Mouse (Mus musculus): ENCODE measurements around the gene Zc3h12c. TPM values are rescaled to one million over a fixed set of nuclear protein-coding genes. Genes with fewer than 3 reads are reported as not detected.

Gene Zc3h12c
- total and polyA plus RNA-seq, 2 experiments from 2014 or later: 3.5 to 10.8 TPM

DNA sequence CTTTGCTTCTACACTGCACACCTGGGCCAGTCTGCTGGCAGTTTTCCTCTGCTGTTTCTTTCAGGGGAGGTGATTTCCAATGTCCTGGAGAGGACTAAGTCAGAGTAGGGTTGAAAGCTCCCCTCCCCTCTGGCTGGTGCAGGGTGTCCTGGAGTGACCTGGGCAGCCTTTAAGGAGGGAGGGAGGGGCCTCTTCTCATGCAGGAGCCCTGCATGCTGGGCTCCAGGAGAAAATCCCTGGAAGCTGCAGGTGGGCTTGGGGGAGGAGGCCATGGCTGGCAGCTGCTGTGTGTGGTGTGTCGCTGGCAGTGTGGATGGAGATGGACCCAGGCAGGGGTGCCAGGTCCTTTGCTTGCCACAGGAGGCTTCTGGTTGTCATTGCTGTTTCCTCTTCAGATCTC is 71.0 kb downstream of the Zc3h12c start:
- Histone ChIP-seq H3K27me3 (ENCODE audit: insufficient read depth, low read length) (no peaks in the 10 kb centered on the region), H3K4me3 (ENCODE audit: low read length) (no peak overlapping the region), H3K4me1 (ENCODE audit: insufficient read depth, low read length) (no peaks in the 10 kb centered on the region), H3K9me3 (ENCODE audit: low read length) (no peaks in the 10 kb centered on the region), H3K9ac (replicated peaks; ENCODE audit: low read length) (no peak overlapping the region), H3K27ac (no peak overlapping the region), H3K36me3 (ENCODE audit: insufficient read depth, low read length) (no peaks in the 10 kb centered on the region), H3K4me2 (ENCODE audit: low read depth, low read length) (no peak overlapping the region)
- WGBS: 27% methylated on average over 1 of the region's 1 CpGs
- no peak for TF ChIP-seq CTCF (IDR thresholded peaks at IDR 0.05; ENCODE audit: low read depth)
- DNase-seq (ENCODE audit: low spot score) (no peak), ATAC-seq (no peak)

DNA sequence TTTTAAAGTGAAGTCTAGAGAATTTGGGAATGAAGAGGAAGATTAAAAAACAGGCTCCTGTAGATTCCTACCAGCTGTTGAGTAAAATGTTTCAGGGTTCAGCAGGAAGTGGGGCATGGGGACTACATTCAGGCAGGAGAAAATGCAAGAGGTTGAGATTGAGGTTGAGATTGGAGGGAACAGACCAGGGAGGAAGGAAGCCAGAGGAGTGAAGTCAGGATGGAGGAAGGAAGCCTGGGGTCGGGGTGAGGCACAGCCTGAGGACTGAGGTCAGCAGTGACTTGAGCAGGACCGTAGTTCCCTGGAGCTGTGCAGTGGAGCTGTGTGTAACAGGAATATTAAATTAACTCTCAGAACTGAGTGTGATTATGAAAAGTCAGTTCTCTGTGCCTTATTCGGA is 72.7 kb downstream of the Zc3h12c start:
- Histone ChIP-seq H3K4me2 (ENCODE audit: low read depth, low read length) (no peak overlapping the region), H3K9me3 (ENCODE audit: low read length) (no peaks in the 10 kb centered on the region), H3K36me3 (ENCODE audit: insufficient read depth, low read length) (no peaks in the 10 kb centered on the region), H3K27me3 (ENCODE audit: insufficient read depth, low read length) (no peaks in the 10 kb centered on the region), H3K4me3 (ENCODE audit: low read length) (no peak overlapping the region), H3K27ac (no peak overlapping the region), H3K4me1 (ENCODE audit: insufficient read depth, low read length) (no peaks in the 10 kb centered on the region), H3K9ac (replicated peaks; ENCODE audit: low read length) (no peak overlapping the region)
- WGBS: 77% methylated on average over 3 of the region's 3 CpGs
- no peak for DNase-seq (ENCODE audit: low spot score)
- TF ChIP-seq CTCF (IDR thresholded peaks at IDR 0.05; ENCODE audit: low read depth): no peak
- ATAC-seq: no peak

GRCm38 (mm10) chr9:52094471-52094980 is 73.8 kb downstream of the Zc3h12c start:
- Histone ChIP-seq H3K27ac (no peak overlapping the region), H3K4me1 (ENCODE audit: insufficient read depth, low read length) (no peaks in the 10 kb centered on the region), H3K9ac (replicated peaks; ENCODE audit: low read length) (no peak overlapping the region), H3K27me3 (ENCODE audit: insufficient read depth, low read length) (no peaks in the 10 kb centered on the region), H3K4me2 (ENCODE audit: low read depth, low read length) (no peak overlapping the region), H3K9me3 (ENCODE audit: low read length) (no peaks in the 10 kb centered on the region), H3K36me3 (ENCODE audit: insufficient read depth, low read length) (no peaks in the 10 kb centered on the region), H3K4me3 (ENCODE audit: low read length) (no peak overlapping the region)
- no peak for ATAC-seq
- 78% methylated on average over 10 of the region's 10 CpGs for WGBS
- no peak for DNase-seq (ENCODE audit: low spot score)
- TF ChIP-seq CTCF (IDR thresholded peaks at IDR 0.05; ENCODE audit: low read depth): no peak

DNA sequence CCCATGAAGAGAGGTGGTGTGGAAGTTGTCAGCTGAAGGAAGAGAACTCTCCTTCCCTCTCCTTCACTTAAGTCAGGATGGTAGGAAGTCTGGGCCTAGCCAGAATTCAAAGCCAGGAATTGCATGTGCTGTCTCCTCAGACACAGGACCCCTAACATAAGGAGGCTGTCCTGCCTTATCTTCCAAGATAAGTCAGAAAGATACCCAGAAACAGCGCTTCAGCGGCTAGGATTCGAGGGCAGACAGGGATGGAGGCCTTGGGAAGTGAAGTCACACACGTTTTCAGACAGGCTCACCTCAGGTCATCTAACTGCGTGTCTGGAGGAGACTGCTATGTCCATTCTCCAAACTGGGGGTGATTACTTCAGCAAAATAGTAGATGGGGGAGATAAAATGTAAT is 74.4 kb downstream of the Zc3h12c start:
- H3K9me3 ChIP-seq (ENCODE audit: low read length): no peaks in the 10 kb centered on the region
- H3K4me3 ChIP-seq (ENCODE audit: low read length): no peak overlapping the region
- TF ChIP-seq CTCF (IDR thresholded peaks at IDR 0.05; ENCODE audit: low read depth): no peak
- no peaks in the 10 kb centered on the region for H3K36me3 ChIP-seq (ENCODE audit: insufficient read depth, low read length)
- no peaks in the 10 kb centered on the region for H3K4me1 ChIP-seq (ENCODE audit: insufficient read depth, low read length)
- no peak for ATAC-seq
- H3K4me2 ChIP-seq (ENCODE audit: low read depth, low read length): no peak overlapping the region
- H3K27me3 ChIP-seq (ENCODE audit: insufficient read depth, low read length): no peaks in the 10 kb centered on the region
- no peak overlapping the region for H3K27ac ChIP-seq
- DNase-seq (ENCODE audit: low spot score): no peak
- no peak overlapping the region for H3K9ac ChIP-seq (replicated peaks; ENCODE audit: low read length)
- 87% methylated on average over 5 of the region's 5 CpGs for WGBS

GRCm38 (mm10) chr9:52093108-52093507 is 75.3 kb downstream of the Zc3h12c start:
- H3K9ac ChIP-seq (replicated peaks; ENCODE audit: low read length): no peak overlapping the region
- no peaks in the 10 kb centered on the region for H3K9me3 ChIP-seq (ENCODE audit: low read length)
- ATAC-seq (no peak), DNase-seq (ENCODE audit: low spot score) (no peak)
- H3K27ac ChIP-seq: no peak overlapping the region
- WGBS: 56% methylated on average over 8 of the region's 8 CpGs
- no peaks in the 10 kb centered on the region for H3K27me3 ChIP-seq (ENCODE audit: insufficient read depth, low read length)
- H3K4me2 ChIP-seq (ENCODE audit: low read depth, low read length): no peak overlapping the region
- no peaks in the 10 kb centered on the region for H3K4me1 ChIP-seq (ENCODE audit: insufficient read depth, low read length)
- H3K36me3 ChIP-seq (ENCODE audit: insufficient read depth, low read length): no peaks in the 10 kb centered on the region
- H3K4me3 ChIP-seq (ENCODE audit: low read length): no peak overlapping the region
- no peak for TF ChIP-seq CTCF (IDR thresholded peaks at IDR 0.05; ENCODE audit: low read depth)

GRCm38 (mm10) chr9:52092311-52092710 is 76.1 kb downstream of the Zc3h12c start:
- 87% methylated on average over 5 of the region's 5 CpGs for WGBS
- TF ChIP-seq CTCF (IDR thresholded peaks at IDR 0.05; ENCODE audit: low read depth): no peak
- ATAC-seq: no peak
- Histone ChIP-seq H3K4me3 (ENCODE audit: low read length) (no peak overlapping the region), H3K9me3 (ENCODE audit: low read length) (no peaks in the 10 kb centered on the region), H3K4me1 (ENCODE audit: insufficient read depth, low read length) (no peaks in the 10 kb centered on the region), H3K27ac (no peak overlapping the region), H3K27me3 (ENCODE audit: insufficient read depth, low read length) (no peaks in the 10 kb centered on the region), H3K36me3 (ENCODE audit: insufficient read depth, low read length) (peaks cover 2% of the 10 kb centered on the region; the same call in 1 of the 2 replicates), H3K4me2 (ENCODE audit: low read depth, low read length) (no peak overlapping the region), H3K9ac (replicated peaks; ENCODE audit: low read length) (no peak overlapping the region)
- no peak for DNase-seq (ENCODE audit: low spot score)

- 92% methylated on average over 9 of the region's 9 CpGs for WGBS
- H3K9me3 ChIP-seq (ENCODE audit: low read length): no peaks in the 10 kb centered on the region
Observed at GRCm38 (mm10) chr9:52091752-52092151, 76.6 kb downstream of the Zc3h12c start.

More at GRCm38 (mm10) chr9:52091752-52092151, 76.6 kb downstream of the Zc3h12c start:
- no peaks in the 10 kb centered on the region for H3K27me3 ChIP-seq (ENCODE audit: insufficient read depth, low read length)
- ATAC-seq (no peak), DNase-seq (ENCODE audit: low spot score) (no peak)
- no peak overlapping the region for H3K4me3 ChIP-seq (ENCODE audit: low read length)
- no peaks in the 10 kb centered on the region for H3K4me1 ChIP-seq (ENCODE audit: insufficient read depth, low read length)
- TF ChIP-seq CTCF (IDR thresholded peaks at IDR 0.05; ENCODE audit: low read depth): no peak
- peaks cover 8% of the 10 kb centered on the region; the same call in 1 of the 2 replicates for H3K36me3 ChIP-seq (ENCODE audit: insufficient read depth, low read length)
- no peak overlapping the region for H3K9ac ChIP-seq (replicated peaks; ENCODE audit: low read length)
- H3K27ac ChIP-seq: no peak overlapping the region
- no peak overlapping the region for H3K4me2 ChIP-seq (ENCODE audit: low read depth, low read length)
